Mouse (Mus musculus): ENCODE results near the gene Vmn2r89.

- TF ChIP-seq POLR2A (IDR thresholded peaks at IDR 0.05; ENCODE audit: control insufficient read depth, extremely low read depth, insufficient read depth, low read length, poor library complexity) (no peak), CTCF (IDR thresholded peaks at IDR 0.05; ENCODE audit: borderline replicate concordance, control insufficient read depth, extremely low read depth, insufficient read depth, low read length, poor library complexity) (no peak)
Measured at GRCm38 (mm10) chr14:51486111-51486510, 34.5 kb downstream of the Vmn2r89 start.
